Mouse (Mus musculus) heart, postnatal 25 days (tissue): ENCODE data around the gene Eps15l1. TPM values are rescaled to one million over a fixed set of nuclear protein-coding genes. Genes with fewer than 3 reads are reported as not detected.
A peak's percentile ranks its signal among the peaks of the same experiment; 100 is the strongest.

Experiments used
- DNase-seq: peaks from one replicate; pipeline ENCODE4 v3.0.0; 2022; ENCODE audit warnings: low spot score
- intact Hi-C: fragments of 180-260 bp; cut with DNase I; formaldehyde crosslinking; loops from one replicate; pipeline ENCODE4 v1.15.1; 2025
- total RNA-seq, 2 experiments: library from RNA; stranded (reverse); gene quantifications; 2 replicates each; pipeline ENCODE4 v1.2.3; 2021

Eps15l1 gene
- 10 to 100 TPM; 38.9 to 41.8 TPM for total RNA-seq

GRCm38 (mm10) chr8:72421362-72422335 lies at the start of gene Eps15l1:
Gene Eps15l1 (minus strand): TSS chr8:72421460.
- peak; percentile 98 for DNase-seq
- intact Hi-C loops = loop anchor here (2.0 to 10.0 kb wide), 3 partner anchors 21 to 303 kb away; partner anchors contain the start of genes 1700030K09Rik, Calr3, Med26 and Sin3b

GRCm38 (mm10) chr8:72470684-72471083 lies 49.4 kb upstream of the Eps15l1 start:
- intact Hi-C loops = loop anchor here (10.0 kb wide), 1 partner anchor 226 kb away; the partner anchor contains the start of gene Ap1m1
- no peak for DNase-seq

GRCm38 (mm10) chr8:72469984-72470383 lies 48.7 kb upstream of the Eps15l1 start:
- no peak for DNase-seq

GRCm38 (mm10) chr8:72469243-72469642 lies 48.0 kb upstream of the Eps15l1 start:
- DNase-seq = no peak
- intact Hi-C loops = no loop called here

More at GRCm38 (mm10) chr8:72469984-72470383, 48.7 kb upstream of the Eps15l1 start:
- intact Hi-C loops = loop anchor here (10.0 kb wide), 1 partner anchor 225 kb away; the partner anchor contains the start of gene Ap1m1

GRCm38 (mm10) chr8:72464211-72464610 lies 43.0 kb upstream of the Eps15l1 start:
- intact Hi-C loops = no loop called here
- DNase-seq = no peak

- DNase-seq = no peak
- intact Hi-C loops = no loop called here
Measured at GRCm38 (mm10) chr8:72459881-72460533, 38.7 kb upstream of the Eps15l1 start.

GRCm38 (mm10) chr8:72458457-72458856 lies 37.2 kb upstream of the Eps15l1 start:
- intact Hi-C loops = no loop called here
- DNase-seq = no peak

- no peak for DNase-seq
- intact Hi-C loops = no loop called here
Measured at GRCm38 (mm10) chr8:72457806-72458205, 36.5 kb upstream of the Eps15l1 start.

- intact Hi-C loops = no loop called here
- DNase-seq = no peak
Measured at GRCm38 (mm10) chr8:72455317-72455716, 34.1 kb upstream of the Eps15l1 start.

- intact Hi-C loops = no loop called here
Measured at GRCm38 (mm10) chr8:72453904-72454303, 32.6 kb upstream of the Eps15l1 start.

GRCm38 (mm10) chr8:72451516-72451915 lies 30.3 kb upstream of the Eps15l1 start:
- no peak for DNase-seq
- intact Hi-C loops = no loop called here

More at GRCm38 (mm10) chr8:72453904-72454303, 32.6 kb upstream of the Eps15l1 start:
- DNase-seq = no peak

GRCm38 (mm10) chr8:72445071-72445470 lies 23.8 kb upstream of the Eps15l1 start:
- intact Hi-C loops = no loop called here
- no peak for DNase-seq

- no peak for DNase-seq
- intact Hi-C loops = loop anchor here (2.0 kb wide), 1 partner anchor 21 kb away; no protein-coding TSS in a partner anchor
Measured at GRCm38 (mm10) chr8:72443994-72444350, 22.7 kb upstream of the Eps15l1 start.

GRCm38 (mm10) chr8:72443338-72443993 lies 22.2 kb upstream of the Eps15l1 start, which contains the start of the genes Calr3 and 1700030K09Rik:
Gene Calr3 (minus strand): TSS chr8:72443870.
Gene 1700030K09Rik (plus strand): TSS chr8:72443880.
- peak; percentile 96 for DNase-seq
- intact Hi-C loops = loop anchor here (2.0 kb wide), 1 partner anchor 21 kb away; no protein-coding TSS in a partner anchor

- no peak for DNase-seq
- intact Hi-C loops = no loop called here
Measured at GRCm38 (mm10) chr8:72438248-72439015, 17.2 kb upstream of the Eps15l1 start.

- intact Hi-C loops = no loop called here
Measured at GRCm38 (mm10) chr8:72434952-72435351, 13.7 kb upstream of the Eps15l1 start.

GRCm38 (mm10) chr8:72429676-72430075 lies 8.4 kb upstream of the Eps15l1 start:
- DNase-seq = no peak
- intact Hi-C loops = loop anchor here (10.0 kb wide), 1 partner anchor 295 kb away; the partner anchor contains the start of gene Sin3b

More at GRCm38 (mm10) chr8:72434952-72435351, 13.7 kb upstream of the Eps15l1 start:
- peak; percentile 37 for DNase-seq

- intact Hi-C loops = loop anchor here (2.0 to 10.0 kb wide), 3 partner anchors 20 to 302 kb away; partner anchors contain the start of genes 1700030K09Rik, Calr3, Med26 and Sin3b
- DNase-seq = no peak
Measured at GRCm38 (mm10) chr8:72422926-72423325, 1.7 kb upstream of the Eps15l1 start.
